Mouse (Mus musculus): Measurements from ENCODE around the gene Tcte2. TPM values are rescaled to one million over a fixed set of nuclear protein-coding genes. Genes with fewer than 3 reads are reported as not detected.

Tcte2 gene
- total and polyA plus RNA-seq, 2 experiments from 2014 or later = 9.8 to 18.7 TPM

DNA sequence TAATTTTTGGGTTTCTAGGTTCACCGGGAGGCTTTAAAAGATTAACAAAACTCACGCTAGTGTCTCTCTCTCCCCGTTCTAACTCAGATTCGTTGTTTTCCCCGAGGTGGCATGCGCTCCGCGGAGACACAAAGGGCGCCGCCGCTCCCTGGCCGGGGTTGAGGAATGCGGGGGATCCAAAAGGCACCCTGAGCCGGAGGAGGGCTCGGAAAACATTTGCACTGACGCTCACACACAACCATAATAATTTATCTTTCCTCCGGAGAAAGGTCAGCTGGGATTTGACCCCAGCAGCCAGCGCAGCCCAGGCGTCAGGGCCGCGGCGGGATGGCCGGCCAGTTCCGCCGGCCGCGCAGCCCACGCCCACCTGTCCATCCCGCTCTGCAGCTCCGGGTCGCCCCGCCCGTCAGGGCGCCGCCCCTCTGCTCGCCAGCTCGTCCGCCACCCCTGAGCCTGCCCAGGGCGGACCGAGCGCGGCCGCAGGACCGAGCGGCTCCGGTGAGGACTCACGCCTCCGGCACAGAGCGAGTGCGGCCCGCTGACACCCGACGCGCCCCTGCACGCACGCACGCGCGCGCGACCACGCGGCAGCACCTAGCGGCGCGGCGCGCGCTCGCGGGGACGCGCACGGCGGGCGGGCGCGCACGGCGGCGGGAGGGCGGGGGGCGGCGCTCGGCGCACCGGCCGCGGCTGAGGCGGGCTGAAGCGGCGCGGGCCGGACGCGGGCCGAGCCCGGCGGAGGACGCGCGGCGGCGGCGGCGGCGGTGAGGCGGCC is 1.6 kb downstream of the Tcte2 start, which contains the start of gene Afdn:
Gene Afdn, plus strand, starts transcription at position 687 of the 775 bp plus-strand sequence.
- peak; percentile 92 for ATAC-seq
- Histone ChIP-seq H3K9ac (replicated peaks; ENCODE audit: low read length) (peak within 1 kb of the TSS; percentile 97), H3K36me3 (ENCODE audit: insufficient read depth, low read length) (no peaks in the 10 kb centered on the region), H3K4me2 (ENCODE audit: low read depth, low read length) (peak within 1 kb of the TSS; percentile 87), H3K4me3 (ENCODE audit: low read length) (peak within 1 kb of the TSS; percentile 95), H3K4me1 (ENCODE audit: insufficient read depth, low read length) (no peaks in the 10 kb centered on the region), H3K27me3 (ENCODE audit: insufficient read depth, low read length) (no peaks in the 10 kb centered on the region), H3K9me3 (ENCODE audit: low read length) (no peaks in the 10 kb centered on the region), H3K27ac (peak within 1 kb of the TSS; percentile 98)
- WGBS = under 1% methylated on average over 87 of the region's 108 CpGs
- DNase-seq (ENCODE audit: low spot score) = peak; percentile 95
- TF ChIP-seq CTCF (IDR thresholded peaks at IDR 0.05; ENCODE audit: low read depth) = no peak

DNA sequence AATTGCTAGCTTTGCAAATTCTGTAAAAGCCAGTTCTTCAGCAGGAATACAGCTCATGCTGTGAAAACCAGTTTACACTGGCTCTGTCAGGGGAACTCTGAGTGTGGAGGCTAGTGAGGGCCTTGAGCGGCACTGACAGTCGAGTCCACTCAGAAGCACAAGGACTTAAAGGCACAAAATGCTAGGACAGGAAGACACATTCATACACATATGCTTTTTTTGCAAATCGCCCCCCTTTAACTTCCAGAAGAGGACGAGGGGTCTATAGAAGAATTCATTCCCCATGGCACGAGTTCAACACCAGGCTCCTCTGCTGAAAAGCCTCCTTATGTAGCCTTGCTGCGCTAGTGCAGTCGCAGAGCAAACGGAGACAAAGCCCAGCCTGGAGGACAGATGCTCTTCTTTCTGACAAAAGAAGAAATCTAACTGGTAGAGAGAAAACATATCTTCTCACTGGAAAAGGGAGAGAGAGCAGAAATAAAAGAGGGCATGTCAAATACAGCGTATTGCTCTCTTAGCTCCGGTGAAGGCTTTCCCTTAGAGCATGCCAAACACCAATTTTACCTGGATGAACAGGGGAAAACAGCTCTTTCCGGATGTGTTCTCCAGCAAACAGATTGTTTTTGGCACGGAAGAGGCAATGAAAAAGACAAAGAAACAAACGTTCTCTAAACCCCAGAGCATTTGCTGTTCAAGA is 2.3 kb downstream of the Tcte2 start:
- H3K9me3 ChIP-seq (ENCODE audit: low read length) = no peaks in the 10 kb centered on the region
- 4% methylated on average over 13 of the region's 13 CpGs for whole genome bisulfite sequencing
- peak overlapping the region; percentile 98 for H3K27ac ChIP-seq
- H3K36me3 ChIP-seq (ENCODE audit: insufficient read depth, low read length) = no peaks in the 10 kb centered on the region
- peak overlapping the region; percentile 87 for H3K4me2 ChIP-seq (ENCODE audit: low read depth, low read length)
- H3K9ac ChIP-seq (replicated peaks; ENCODE audit: low read length) = peak overlapping the region; percentile 97
- H3K27me3 ChIP-seq (ENCODE audit: insufficient read depth, low read length) = no peaks in the 10 kb centered on the region
- peak; percentile 57 for ATAC-seq
- H3K4me3 ChIP-seq (ENCODE audit: low read length) = peak overlapping the region; percentile 95
- DNase-seq (ENCODE audit: low spot score) = peak; percentile 72
- no peak for TF ChIP-seq CTCF (IDR thresholded peaks at IDR 0.05; ENCODE audit: low read depth)
- no peaks in the 10 kb centered on the region for H3K4me1 ChIP-seq (ENCODE audit: insufficient read depth, low read length)

DNA sequence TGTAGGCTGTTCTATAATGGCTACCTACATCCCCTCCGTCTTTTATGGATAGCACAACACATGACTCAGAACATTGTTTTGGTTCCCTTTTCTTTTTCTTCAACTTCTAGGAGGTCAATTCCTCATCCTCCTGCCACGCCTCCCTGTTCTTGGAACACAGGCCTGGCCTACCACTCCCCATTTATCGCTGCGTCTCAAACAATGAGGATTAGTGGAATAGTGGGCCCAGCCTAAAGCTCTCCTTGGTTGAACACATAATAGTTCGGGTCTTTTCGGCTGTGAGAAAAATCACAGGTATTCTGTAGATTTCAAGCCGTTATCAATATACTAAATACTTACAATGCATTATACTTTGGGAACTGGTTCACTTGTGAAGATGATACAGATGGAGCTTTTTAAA is 3.0 kb downstream of the Tcte2 start:
- no peaks in the 10 kb centered on the region for H3K9me3 ChIP-seq (ENCODE audit: low read length)
- no peaks in the 10 kb centered on the region for H3K36me3 ChIP-seq (ENCODE audit: insufficient read depth, low read length)
- no peaks in the 10 kb centered on the region for H3K27me3 ChIP-seq (ENCODE audit: insufficient read depth, low read length)
- WGBS = 54% methylated on average over 7 of the region's 7 CpGs
- DNase-seq (ENCODE audit: low spot score) (no peak), ATAC-seq (no peak)
- H3K4me1 ChIP-seq (ENCODE audit: insufficient read depth, low read length) = no peaks in the 10 kb centered on the region
- H3K27ac ChIP-seq = peak overlapping the region; percentile 98
- peak overlapping the region; percentile 87 for H3K4me2 ChIP-seq (ENCODE audit: low read depth, low read length)
- peak overlapping the region; percentile 95 for H3K4me3 ChIP-seq (ENCODE audit: low read length)
- peak overlapping the region; percentile 97 for H3K9ac ChIP-seq (replicated peaks; ENCODE audit: low read length)
- TF ChIP-seq CTCF (IDR thresholded peaks at IDR 0.05; ENCODE audit: low read depth) = no peak

DNA sequence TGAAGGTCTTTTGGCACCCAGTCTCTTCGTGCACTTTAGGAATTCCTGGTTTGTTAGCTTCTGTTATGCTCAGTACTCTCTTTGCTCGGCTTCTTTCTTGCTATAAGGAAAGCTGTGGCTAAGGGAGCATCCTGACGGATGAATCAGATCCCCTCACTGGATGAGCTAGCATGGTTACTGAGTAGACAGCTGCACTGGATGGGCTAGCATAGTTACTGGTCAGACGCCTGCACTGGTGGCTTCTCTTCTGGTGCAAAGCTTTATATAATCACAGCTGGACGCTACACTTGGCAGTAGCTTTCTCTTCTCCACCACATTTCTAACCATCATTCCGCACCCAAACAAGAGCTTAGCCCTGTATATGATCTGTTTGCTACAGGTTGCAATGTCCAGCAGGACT is 6.7 kb downstream of the Tcte2 start:
- Histone ChIP-seq H3K9ac (replicated peaks; ENCODE audit: low read length) (no peak overlapping the region), H3K9me3 (ENCODE audit: low read length) (no peaks in the 10 kb centered on the region), H3K27me3 (ENCODE audit: insufficient read depth, low read length) (no peaks in the 10 kb centered on the region), H3K4me1 (ENCODE audit: insufficient read depth, low read length) (no peaks in the 10 kb centered on the region), H3K27ac (no peak overlapping the region), H3K4me2 (ENCODE audit: low read depth, low read length) (no peak overlapping the region), H3K4me3 (ENCODE audit: low read length) (no peak overlapping the region), H3K36me3 (ENCODE audit: insufficient read depth, low read length) (no peaks in the 10 kb centered on the region)
- ATAC-seq (no peak), DNase-seq (ENCODE audit: low spot score) (no peak)
- TF ChIP-seq CTCF (IDR thresholded peaks at IDR 0.05; ENCODE audit: low read depth) = no peak
- 66% methylated on average over 6 of the region's 6 CpGs for WGBS

DNA sequence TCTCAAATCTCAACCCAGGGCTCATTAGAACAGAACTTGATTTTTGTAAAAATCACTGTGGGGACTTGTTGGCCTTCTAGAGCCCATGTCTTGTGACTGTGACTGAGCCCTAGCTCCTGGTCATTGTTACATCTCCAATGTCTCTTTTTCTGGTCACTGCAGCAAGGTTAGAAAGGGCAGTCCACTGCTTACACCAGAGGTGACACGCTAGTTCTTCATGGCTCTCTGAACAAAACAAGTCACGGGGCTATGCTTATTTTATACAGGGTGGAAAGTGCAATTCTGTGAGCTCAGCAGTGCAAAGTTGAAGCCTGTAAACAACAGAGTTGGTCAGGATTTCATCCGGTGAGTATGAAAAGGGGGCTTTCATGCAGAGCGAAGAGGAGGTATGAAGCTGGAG is 7.7 kb downstream of the Tcte2 start:
- H3K9ac ChIP-seq (replicated peaks; ENCODE audit: low read length) = no peak overlapping the region
- 70% methylated on average over 4 of the region's 4 CpGs for WGBS
- no peaks in the 10 kb centered on the region for H3K9me3 ChIP-seq (ENCODE audit: low read length)
- no peak overlapping the region for H3K27ac ChIP-seq
- H3K27me3 ChIP-seq (ENCODE audit: insufficient read depth, low read length) = no peaks in the 10 kb centered on the region
- H3K4me2 ChIP-seq (ENCODE audit: low read depth, low read length) = no peak overlapping the region
- DNase-seq (ENCODE audit: low spot score) (no peak), ATAC-seq (no peak)
- H3K36me3 ChIP-seq (ENCODE audit: insufficient read depth, low read length) = no peaks in the 10 kb centered on the region
- H3K4me3 ChIP-seq (ENCODE audit: low read length) = no peak overlapping the region
- TF ChIP-seq CTCF (IDR thresholded peaks at IDR 0.05; ENCODE audit: low read depth) = no peak
- no peaks in the 10 kb centered on the region for H3K4me1 ChIP-seq (ENCODE audit: insufficient read depth, low read length)

DNA sequence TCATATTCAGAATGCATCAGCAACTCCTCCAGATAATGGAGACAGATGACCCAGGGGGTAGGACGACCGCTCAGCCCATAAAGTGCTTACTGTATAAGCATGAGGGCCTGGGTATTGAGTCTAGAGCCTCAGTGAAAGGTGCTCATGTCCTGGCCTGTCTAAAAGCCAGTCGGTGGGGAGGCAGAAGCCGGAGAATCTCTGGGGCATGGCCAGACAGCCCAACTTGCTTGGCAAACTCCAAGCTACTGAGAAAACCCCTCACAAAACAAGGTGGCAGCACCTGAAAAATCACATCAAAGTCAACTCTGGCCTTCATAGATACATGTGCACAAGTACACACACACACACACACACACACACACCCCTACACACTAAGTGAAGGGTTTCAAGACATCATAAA is 12.6 kb downstream of the Tcte2 start:
- Histone ChIP-seq H3K4me1 (ENCODE audit: insufficient read depth, low read length) (no peaks in the 10 kb centered on the region), H3K4me3 (ENCODE audit: low read length) (no peak overlapping the region), H3K27me3 (ENCODE audit: insufficient read depth, low read length) (no peaks in the 10 kb centered on the region), H3K9me3 (ENCODE audit: low read length) (no peaks in the 10 kb centered on the region), H3K36me3 (ENCODE audit: insufficient read depth, low read length) (no peaks in the 10 kb centered on the region), H3K4me2 (ENCODE audit: low read depth, low read length) (no peak overlapping the region), H3K9ac (replicated peaks; ENCODE audit: low read length) (no peak overlapping the region), H3K27ac (no peak overlapping the region)
- DNase-seq (ENCODE audit: low spot score) (no peak), ATAC-seq (no peak)
- 94% methylated on average over 4 of the region's 4 CpGs for WGBS
- TF ChIP-seq CTCF (IDR thresholded peaks at IDR 0.05; ENCODE audit: low read depth) = no peak

DNA sequence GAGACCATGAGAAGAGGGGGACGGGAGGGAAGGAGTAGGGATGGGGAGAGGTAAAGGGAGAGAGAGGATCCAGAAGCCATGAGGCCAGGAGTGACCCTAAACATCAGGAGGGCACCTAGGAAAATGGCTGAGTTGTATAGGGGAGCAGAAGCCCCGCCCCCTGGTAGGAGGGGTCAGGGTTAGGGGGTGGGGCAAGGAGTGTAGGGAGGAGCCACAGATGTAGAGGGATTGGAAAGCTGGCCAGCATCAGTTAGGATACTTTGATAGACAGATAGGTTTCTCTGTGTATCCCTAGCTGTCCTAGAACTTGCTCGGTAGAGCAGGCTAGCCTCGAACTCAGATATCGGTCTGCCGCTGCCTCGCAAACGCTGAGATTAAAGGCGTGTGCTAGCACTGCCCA is 13.9 kb downstream of the Tcte2 start:
- TF ChIP-seq CTCF (IDR thresholded peaks at IDR 0.05; ENCODE audit: low read depth) = no peak
- Histone ChIP-seq H3K4me3 (ENCODE audit: low read length) (no peak overlapping the region), H3K36me3 (ENCODE audit: insufficient read depth, low read length) (no peaks in the 10 kb centered on the region), H3K4me2 (ENCODE audit: low read depth, low read length) (no peak overlapping the region), H3K27ac (no peak overlapping the region), H3K9ac (replicated peaks; ENCODE audit: low read length) (no peak overlapping the region), H3K27me3 (ENCODE audit: insufficient read depth, low read length) (no peaks in the 10 kb centered on the region), H3K9me3 (ENCODE audit: low read length) (no peaks in the 10 kb centered on the region), H3K4me1 (ENCODE audit: insufficient read depth, low read length) (no peaks in the 10 kb centered on the region)
- no peak for ATAC-seq
- DNase-seq (ENCODE audit: low spot score) = no peak
- WGBS = 92% methylated on average over 9 of the region's 9 CpGs
